Mouse (Mus musculus) frontal cortex, adult 2 months (tissue): ENCODE measurements at regions not wholly inside any gene's neighbourhood (a gene's known extent, or its start where the extent isn't known, plus 50 kb on each side); places are given as distances from the start of the nearest gene placed in this dataset.

Source experiments
- DNase-seq, 2 experiments: peaks; one replicate each; pipeline ENCODE4 v3.0.0; 2022; ENCODE audit warnings: low spot score in 1 of 2; ENCODE audit errors: extremely low spot score in 1 of 2

- peak; percentile 29 to 72 for DNase-seq
These were observed 312.9 kb downstream of the Ptpru start for GRCm38 (mm10) chr4:131525236-131525635.

- no peak for DNase-seq
These were observed 307.6 kb downstream of the Ptpru start for GRCm38 (mm10) chr4:131530491-131530890.

GRCm38 (mm10) chr4:131531003-131531402 lies 307.1 kb downstream of the Ptpru start:
- no peak for DNase-seq

- DNase-seq, result no peak
These were observed 303.3 kb downstream of the Ptpru start for GRCm38 (mm10) chr4:131534831-131535230.

- DNase-seq, result no peak
These were observed 299.9 kb downstream of the Ptpru start for GRCm38 (mm10) chr4:131538237-131538636.

GRCm38 (mm10) chr4:131546422-131547200 lies 291.5 kb downstream of the Ptpru start:
- DNase-seq, result no peak

GRCm38 (mm10) chr4:131549581-131549980 lies 288.5 kb downstream of the Ptpru start:
- peak in 1 of 2 experiments; percentile 47 for DNase-seq

GRCm38 (mm10) chr4:131558513-131558912 lies 279.6 kb downstream of the Ptpru start:
- DNase-seq, result no peak

- DNase-seq, result no peak
These were observed 274.2 kb downstream of the Ptpru start for GRCm38 (mm10) chr4:131563851-131564250.

- no peak for DNase-seq
These were observed 272.9 kb downstream of the Ptpru start for GRCm38 (mm10) chr4:131565203-131565602.

GRCm38 (mm10) chr4:131567241-131567640 lies 270.8 kb downstream of the Ptpru start:
- DNase-seq, result no peak

GRCm38 (mm10) chr4:131569156-131569555 lies 268.9 kb downstream of the Ptpru start:
- peak in 1 of 2 experiments; percentile 7 for DNase-seq

GRCm38 (mm10) chr4:131577571-131577970 lies 260.5 kb downstream of the Ptpru start:
- no peak for DNase-seq

- DNase-seq, result no peak
These were observed 252.1 kb downstream of the Ptpru start for GRCm38 (mm10) chr4:131585946-131586345.

- DNase-seq, result no peak
These were observed 250.6 kb downstream of the Ptpru start for GRCm38 (mm10) chr4:131587536-131587935.

GRCm38 (mm10) chr4:131590136-131590535 lies 248.0 kb downstream of the Ptpru start:
- DNase-seq, result no peak

GRCm38 (mm10) chr4:131591456-131591855 lies 246.6 kb downstream of the Ptpru start:
- no peak for DNase-seq

GRCm38 (mm10) chr4:131597996-131598395 lies 240.1 kb downstream of the Ptpru start:
- DNase-seq, result peak in 1 of 2 experiments; percentile 17

- peak in 1 of 2 experiments; percentile 27 for DNase-seq
These were observed 223.7 kb downstream of the Ptpru start for GRCm38 (mm10) chr4:131614434-131614833.

- DNase-seq, result peak in 1 of 2 experiments; percentile 34
These were observed 222.5 kb downstream of the Ptpru start for GRCm38 (mm10) chr4:131615587-131615986.

GRCm38 (mm10) chr4:131638105-131638504 lies 200.0 kb downstream of the Ptpru start:
- no peak for DNase-seq

- no peak for DNase-seq
These were observed 182.1 kb downstream of the Ptpru start for GRCm38 (mm10) chr4:131656034-131656433.
